Mouse (Mus musculus): Measurements from ENCODE around the gene Nagpa.

GRCm38 (mm10) chr16:5147037-5147385 is 56.8 kb downstream of the Nagpa start, which contains the start of gene Sec14l5:
- TF ChIP-seq CTCF (IDR thresholded peaks at IDR 0.05; ENCODE audit: low read depth), result no peak; the same call in 1 of the 2 replicates
- no peak for TF ChIP-seq EP300 (IDR thresholded peaks at IDR 0.05; ENCODE audit: low read depth)
